Mouse (Mus musculus) heart, embryonic 14.5 days (tissue): ENCODE measurements at regions not wholly inside any gene's neighbourhood (a gene's known extent, or its start where the extent isn't known, plus 50 kb on each side); places are given as distances from the start of the nearest gene placed in this dataset.

Source experiments
- ATAC-seq: fragments of 200-750 bp; cut with Nextera tagmentation; 2 replicates; pipeline ENCODE4 v1.8.0; 2017; ENCODE audit warnings: low read depth, moderate TSS enrichment; ENCODE audit not compliant: insufficient number of reproducible peaks, insufficient read depth, low FRiP score
- H3K27ac ChIP-seq, 2 experiments: fragments of 200-500 bp in 1 of 2; fragments of 300-500 bp in 1 of 2; sonication (generic) in 1 of 2; replicated peaks in 1 of 2; 2 replicates each; pipeline ENCODE4 v1.5.1; 2012 to 2014; ENCODE audit warnings: low read depth in 2 of 2, low read length in 2 of 2, control low read depth in 1 of 2, mild to moderate bottlenecking in 1 of 2, mixed read lengths in 1 of 2; ENCODE audit not compliant: control insufficient read depth in 1 of 2, insufficient read depth in 1 of 2
- H3K27me3 ChIP-seq: fragments of 300-500 bp; sonication (generic); 2 replicates; pipeline ENCODE4 v1.6.1; 2014; ENCODE audit warnings: mild to moderate bottlenecking, low read length, control low read depth; ENCODE audit not compliant: control insufficient read depth, insufficient read depth
- H3K36me3 ChIP-seq: fragments of 300-500 bp; sonication (generic); 2 replicates; pipeline ENCODE4 v1.6.1; 2014; ENCODE audit warnings: mild to moderate bottlenecking, control low read depth, low read length, mixed read lengths; ENCODE audit not compliant: control insufficient read depth, insufficient read depth
- H3K4me1 ChIP-seq, 2 experiments: fragments of 200-500 bp in 1 of 2; fragments of 300-500 bp in 1 of 2; sonication (generic) in 1 of 2; 2 replicates each; pipeline ENCODE4 v1.6.1; 2012 to 2014; ENCODE audit warnings: low read length in 2 of 2, control low read depth in 1 of 2, mixed read lengths in 1 of 2; ENCODE audit not compliant: control insufficient read depth in 2 of 2, insufficient read depth in 2 of 2
- H3K4me2 ChIP-seq: fragments of 300-500 bp; sonication (generic); 2 replicates; pipeline ENCODE4 v1.6.1; 2014; ENCODE audit warnings: mild to moderate bottlenecking, low read length
- H3K4me3 ChIP-seq, 2 experiments: fragments of 200-500 bp in 1 of 2; fragments of 300-500 bp in 1 of 2; sonication (generic) in 1 of 2; 2 replicates each; pipeline ENCODE4 v1.5.1; 2012 to 2014; ENCODE audit warnings: low read length in 2 of 2, mild to moderate bottlenecking in 2 of 2, control low read depth in 1 of 2, low read depth in 1 of 2, moderate library complexity in 1 of 2; ENCODE audit not compliant: control insufficient read depth in 1 of 2, insufficient read depth in 1 of 2
- H3K9ac ChIP-seq: fragments of 300-500 bp; sonication (generic); 2 replicates; pipeline ENCODE4 v1.6.1; 2014; ENCODE audit warnings: mild to moderate bottlenecking, low read length
- H3K9me3 ChIP-seq: fragments of 300-500 bp; sonication (generic); 2 replicates; pipeline ENCODE4 v1.6.1; 2016; ENCODE audit warnings: low read length, control low read depth; ENCODE audit not compliant: control insufficient read depth
- WGBS: fragments of 180-500 bp; shearing (Covaris S2); extraction: QIAGEN DNeasy Blood & Tissue Kit; methylation state at CpG from one replicate; pipeline ENCODE4 v1.1.7; 2014; 5-methylcytosine and 5-hydroxymethylcytosine counted together

GRCm38 (mm10) chr14:102897039-102897438 lies 85.4 kb downstream of the Kctd12 start:
- H3K4me1 ChIP-seq = peaks cover under 1 to 3% of the 10 kb centered on the region in 2 experiments
- whole genome bisulfite sequencing = 97% methylated on average over 1 of the region's 1 CpGs

GRCm38 (mm10) chr14:102896527-102896926 lies 85.9 kb downstream of the Kctd12 start:
- Histone ChIP-seq H3K9ac (no peak overlapping the region), H3K4me1 (no peaks in the 10 kb centered on the region), H3K27me3 (no peaks in the 10 kb centered on the region), H3K27ac (no peak overlapping the region), H3K4me3 (no peak overlapping the region), H3K9me3 (no peaks in the 10 kb centered on the region), H3K36me3 (no peaks in the 10 kb centered on the region), H3K4me2 (no peak overlapping the region)
- ATAC-seq = no peak
- WGBS = 79% methylated on average over 3 of the region's 3 CpGs

More at GRCm38 (mm10) chr14:102897039-102897438, 85.4 kb downstream of the Kctd12 start:
- no peaks in the 10 kb centered on the region for H3K36me3 ChIP-seq
- ATAC-seq = no peak
- no peaks in the 10 kb centered on the region for H3K9me3 ChIP-seq
- H3K4me2 ChIP-seq = no peak overlapping the region
- no peaks in the 10 kb centered on the region for H3K27me3 ChIP-seq
- H3K4me3 ChIP-seq = no peak overlapping the region
- H3K9ac ChIP-seq = no peak overlapping the region
- no peak overlapping the region for H3K27ac ChIP-seq

GRCm38 (mm10) chr14:102893241-102893640 lies 89.2 kb downstream of the Kctd12 start:
- Histone ChIP-seq H3K9ac (no peak overlapping the region), H3K36me3 (no peaks in the 10 kb centered on the region), H3K4me1 (no peaks in the 10 kb centered on the region), H3K27me3 (no peaks in the 10 kb centered on the region), H3K9me3 (no peaks in the 10 kb centered on the region), H3K4me2 (no peak overlapping the region), H3K27ac (no peak overlapping the region), H3K4me3 (no peak overlapping the region)
- 86% methylated on average over 7 of the region's 7 CpGs for WGBS
- ATAC-seq = no peak

- Histone ChIP-seq H3K27me3 (no peaks in the 10 kb centered on the region), H3K4me1 (no peaks in the 10 kb centered on the region), H3K36me3 (no peaks in the 10 kb centered on the region), H3K4me3 (no peak overlapping the region), H3K9me3 (no peaks in the 10 kb centered on the region), H3K4me2 (no peak overlapping the region), H3K9ac (no peak overlapping the region), H3K27ac (no peak overlapping the region)
- 50% methylated on average over 4 of the region's 4 CpGs for WGBS
- no peak for ATAC-seq
Measured at GRCm38 (mm10) chr14:102891552-102891951, 90.9 kb downstream of the Kctd12 start.

GRCm38 (mm10) chr14:102885240-102885598 lies 97.2 kb downstream of the Kctd12 start:
- Histone ChIP-seq H3K27me3 (no peaks in the 10 kb centered on the region), H3K36me3 (no peaks in the 10 kb centered on the region), H3K9ac (no peak overlapping the region), H3K9me3 (no peaks in the 10 kb centered on the region), H3K4me1 (peaks cover 0 to 2% of the 10 kb centered on the region in 2 experiments; a peak in 1 of 4 replicates), H3K27ac (no peak overlapping the region), H3K4me2 (no peak overlapping the region), H3K4me3 (no peak overlapping the region)
- 84% methylated on average over 2 of the region's 2 CpGs for WGBS
- ATAC-seq = no peak

- no peaks in the 10 kb centered on the region for H3K9me3 ChIP-seq
- no peak overlapping the region for H3K27ac ChIP-seq
- no peak overlapping the region for H3K9ac ChIP-seq
- H3K4me2 ChIP-seq = no peak overlapping the region
- H3K4me3 ChIP-seq = no peak overlapping the region
- peaks cover 0 to 2% of the 10 kb centered on the region in 2 experiments; a peak in 1 of 4 replicates for H3K4me1 ChIP-seq
- H3K36me3 ChIP-seq = no peaks in the 10 kb centered on the region
- H3K27me3 ChIP-seq = no peaks in the 10 kb centered on the region
- ATAC-seq = no peak
- WGBS = 73% methylated on average over 10 of the region's 10 CpGs
Measured at GRCm38 (mm10) chr14:102884539-102885239, 97.7 kb downstream of the Kctd12 start.

GRCm38 (mm10) chr14:102883344-102884122 lies 98.9 kb downstream of the Kctd12 start:
- ATAC-seq = peak; percentile 59; the same call in 1 of the 2 replicates
- H3K27ac ChIP-seq = peak overlapping the region; percentile 24 to 79; a peak in 3 of 4 replicates

More at GRCm38 (mm10) chr14:102883344-102884122, 98.9 kb downstream of the Kctd12 start:
- no peaks in the 10 kb centered on the region for H3K27me3 ChIP-seq
- H3K4me1 ChIP-seq = peaks cover 0 to 2% of the 10 kb centered on the region in 2 experiments; a peak in 1 of 4 replicates
- no peak overlapping the region for H3K9ac ChIP-seq
- 74% methylated on average over 15 of the region's 15 CpGs for WGBS
- H3K9me3 ChIP-seq = no peaks in the 10 kb centered on the region
- no peaks in the 10 kb centered on the region for H3K36me3 ChIP-seq
- H3K4me2 ChIP-seq = no peak overlapping the region
- H3K4me3 ChIP-seq = no peak overlapping the region
